Mouse (Mus musculus): Measurements from ENCODE around the gene Abhd15. TPM values are rescaled to one million over a fixed set of nuclear protein-coding genes. Genes with fewer than 3 reads are reported as not detected.

The Abhd15 gene
- polyA plus RNA-seq (2014; fragmentation: Nextera tagmentation; extraction: Ambion mirVana) = 0.82 and 1.5 TPM in 2 replicates

DNA sequence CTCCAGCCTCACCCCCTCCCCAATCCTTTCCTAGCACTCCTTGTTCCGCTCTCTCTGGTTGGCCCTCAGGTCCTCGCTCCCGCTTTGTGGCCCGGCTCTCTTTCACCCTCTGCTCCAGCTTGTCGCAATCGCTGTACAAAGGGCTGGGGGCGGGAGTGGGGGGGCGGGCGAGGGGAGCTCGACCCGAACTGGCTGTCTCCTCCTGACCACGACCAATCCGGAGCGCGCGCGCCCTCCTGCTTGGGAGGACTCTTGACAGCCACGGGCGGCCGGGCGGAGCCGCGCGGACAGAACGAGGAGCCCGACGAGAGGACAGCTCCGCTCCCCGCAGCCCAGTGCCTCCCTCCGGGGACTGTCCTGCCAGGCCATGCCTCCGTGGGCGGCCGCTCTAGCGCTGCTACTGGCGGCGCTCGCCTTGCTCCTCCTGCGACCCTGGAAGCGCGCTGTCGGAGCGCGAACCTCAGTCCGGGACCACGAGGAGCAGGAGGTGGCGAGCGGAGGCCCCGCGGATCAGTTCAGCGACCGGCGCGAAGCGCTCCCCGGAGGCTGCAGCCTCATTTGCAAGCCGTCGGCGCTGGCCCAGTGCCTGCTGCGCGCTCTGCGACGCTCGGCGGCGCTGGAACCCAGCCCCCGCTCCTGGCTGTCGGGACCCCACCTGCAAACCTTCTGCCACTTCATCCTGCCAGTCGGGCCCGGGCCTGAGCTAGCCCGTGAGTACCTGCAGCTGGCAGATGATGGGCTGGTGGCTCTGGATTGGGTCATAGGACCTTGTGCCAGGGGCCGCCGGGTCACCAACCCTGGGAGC, at the start of gene Abhd15:
Abhd15 (plus strand) TSS at position 290 of the 805 bp plus-strand sequence.
- under 1% methylated on average over 69 of the region's 72 CpGs for WGBS (ENCODE audit: insufficient replicate concordance)
- Histone ChIP-seq H3K9me3 (replicated peaks; ENCODE audit: control insufficient read depth, low read length) (no peaks in the 10 kb centered on the region), H3K4me3 (ENCODE audit: low read depth, low read length) (peak within 1 kb of the TSS; percentile 73), H3K4me2 (peak within 1 kb of the TSS; percentile 98), H3K27ac (ENCODE audit: low read depth, low read length) (peak within 1 kb of the TSS; percentile 59), H3K27me3 (ENCODE audit: control insufficient read depth, insufficient read depth, low read length) (peaks cover 21% of the 10 kb centered on the region), H3K36me3 (ENCODE audit: control insufficient read depth, insufficient read depth, low read length) (no peaks in the 10 kb centered on the region), H3K4me1 (ENCODE audit: control insufficient read depth, insufficient read depth, low read length) (peaks cover 30% of the 10 kb centered on the region), H3K9ac (ENCODE audit: low read depth, low read length) (peak within 1 kb of the TSS; percentile 72)
- ATAC-seq (replicated peaks; ENCODE audit: insufficient number of reproducible peaks, low FRiP score, low TSS enrichment) = peak; percentile 65

DNA sequence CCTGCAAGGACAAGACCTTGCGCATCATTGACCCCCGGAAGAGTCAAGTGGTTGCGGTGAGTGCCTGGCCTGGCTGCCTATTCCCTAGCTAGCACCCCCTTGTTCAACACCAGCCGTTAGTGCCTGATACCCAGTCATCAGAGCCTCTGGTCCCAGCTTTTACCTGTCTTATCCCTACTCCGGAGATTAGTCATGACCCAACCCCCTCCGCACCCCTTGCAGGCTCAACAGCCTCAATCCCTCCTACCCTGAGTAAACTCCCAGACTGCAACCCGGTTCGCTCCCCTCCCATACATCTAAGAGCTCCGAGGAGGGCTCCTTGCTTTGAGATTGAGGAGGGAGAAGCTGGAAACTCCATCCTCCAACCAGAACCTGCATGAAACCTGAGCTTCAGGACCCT, 48.4 kb upstream of the Abhd15 start:
- H3K9ac ChIP-seq (ENCODE audit: low read depth, low read length) = no peak overlapping the region

DNA sequence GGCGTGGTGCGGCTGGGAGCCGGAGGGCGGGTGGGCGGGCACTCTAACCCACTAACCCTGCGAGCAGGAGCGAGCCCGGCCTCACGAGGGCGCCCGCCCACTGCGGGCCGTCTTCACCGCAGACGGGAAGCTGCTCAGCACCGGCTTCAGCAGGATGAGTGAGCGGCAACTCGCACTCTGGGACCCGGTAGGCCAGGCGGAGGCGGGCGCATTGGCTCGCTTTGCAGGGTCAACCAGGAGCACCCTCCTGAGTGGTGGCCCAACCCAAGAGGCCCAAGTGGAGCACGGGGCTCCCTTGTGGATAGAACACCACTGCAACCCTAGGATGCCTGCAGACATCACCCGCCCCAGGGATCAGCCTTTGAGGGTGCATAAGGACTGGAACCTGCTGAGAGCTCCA, 47.8 kb upstream of the Abhd15 start:
- 5% methylated on average over 25 of the region's 25 CpGs for WGBS (ENCODE audit: insufficient replicate concordance)
- peak overlapping the region; percentile 10; the same call in 1 of the 2 replicates for H3K9ac ChIP-seq (ENCODE audit: low read depth, low read length)
- peaks cover 36% of the 10 kb centered on the region for H3K27me3 ChIP-seq (ENCODE audit: control insufficient read depth, insufficient read depth, low read length)
- H3K9me3 ChIP-seq (replicated peaks; ENCODE audit: control insufficient read depth, low read length) = no peaks in the 10 kb centered on the region
- no peak overlapping the region for H3K27ac ChIP-seq (ENCODE audit: low read depth, low read length)
- peaks cover 30% of the 10 kb centered on the region for H3K4me1 ChIP-seq (ENCODE audit: control insufficient read depth, insufficient read depth, low read length)
- ATAC-seq (replicated peaks; ENCODE audit: insufficient number of reproducible peaks, low FRiP score, low TSS enrichment) = no peak
- H3K36me3 ChIP-seq (ENCODE audit: control insufficient read depth, insufficient read depth, low read length) = no peaks in the 10 kb centered on the region; the same call in 1 of the 2 replicates
- peak overlapping the region; percentile 38 for H3K4me2 ChIP-seq
- H3K4me3 ChIP-seq (ENCODE audit: low read depth, low read length) = no peak overlapping the region

More for the DNA sequence above, 48.4 kb upstream of the Abhd15 start:
- H3K27ac ChIP-seq (ENCODE audit: low read depth, low read length) = no peak overlapping the region
- 34% methylated on average over 9 of the region's 9 CpGs for WGBS (ENCODE audit: insufficient replicate concordance)
- no peaks in the 10 kb centered on the region for H3K9me3 ChIP-seq (replicated peaks; ENCODE audit: control insufficient read depth, low read length)
- H3K4me3 ChIP-seq (ENCODE audit: low read depth, low read length) = no peak overlapping the region
- ATAC-seq (replicated peaks; ENCODE audit: insufficient number of reproducible peaks, low FRiP score, low TSS enrichment) = no peak
- H3K36me3 ChIP-seq (ENCODE audit: control insufficient read depth, insufficient read depth, low read length) = no peaks in the 10 kb centered on the region
- peaks cover 36% of the 10 kb centered on the region for H3K27me3 ChIP-seq (ENCODE audit: control insufficient read depth, insufficient read depth, low read length)
- H3K4me1 ChIP-seq (ENCODE audit: control insufficient read depth, insufficient read depth, low read length) = peaks cover 34% of the 10 kb centered on the region
- H3K4me2 ChIP-seq = no peak overlapping the region

DNA sequence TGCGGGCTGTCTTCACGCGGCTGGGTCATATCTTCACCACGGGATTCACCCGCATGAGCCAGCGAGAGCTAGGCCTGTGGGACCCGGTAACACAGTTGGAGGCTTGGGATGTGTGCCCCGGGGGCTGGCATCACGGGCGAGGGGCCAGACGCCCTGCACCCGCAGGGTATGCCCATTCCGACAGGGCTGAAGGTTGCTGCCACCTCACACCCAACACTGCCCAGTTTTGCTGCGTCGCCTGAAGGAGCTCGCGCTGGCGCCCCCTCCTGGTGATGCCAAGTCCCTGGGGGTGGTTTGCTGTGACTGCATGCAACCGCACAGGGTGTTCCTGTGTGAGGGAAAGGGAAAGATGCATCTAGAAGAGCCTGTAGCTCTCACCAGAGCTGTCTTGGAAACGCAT, 47.1 kb upstream of the Abhd15 start:
- H3K4me2 ChIP-seq = no peak overlapping the region

DNA sequence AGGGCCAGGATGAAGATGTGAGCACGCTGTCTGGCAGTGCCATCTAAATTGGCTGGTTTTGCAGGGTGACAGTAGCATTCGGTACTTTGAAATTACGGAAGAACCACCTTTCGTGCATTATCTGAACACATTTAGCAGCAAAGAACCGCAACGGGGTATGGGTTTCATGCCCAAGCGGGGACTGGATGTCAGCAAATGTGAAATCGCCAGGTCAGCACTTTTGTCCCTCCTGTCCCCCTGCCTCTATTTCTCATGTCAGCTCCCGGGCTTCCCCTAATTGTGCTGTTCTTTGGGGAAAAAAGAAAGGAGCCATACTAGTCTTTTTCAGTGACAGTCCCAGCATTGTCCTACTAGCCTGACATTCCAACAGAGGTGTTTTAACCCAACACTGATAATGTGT, 46.5 kb upstream of the Abhd15 start:
- Histone ChIP-seq H3K9me3 (replicated peaks; ENCODE audit: control insufficient read depth, low read length) (no peaks in the 10 kb centered on the region), H3K9ac (ENCODE audit: low read depth, low read length) (no peak overlapping the region), H3K27me3 (ENCODE audit: control insufficient read depth, insufficient read depth, low read length) (peaks cover 33% of the 10 kb centered on the region), H3K27ac (ENCODE audit: low read depth, low read length) (no peak overlapping the region), H3K4me3 (ENCODE audit: low read depth, low read length) (no peak overlapping the region), H3K4me2 (no peak overlapping the region), H3K4me1 (ENCODE audit: control insufficient read depth, insufficient read depth, low read length) (peaks cover 27% of the 10 kb centered on the region), H3K36me3 (ENCODE audit: control insufficient read depth, insufficient read depth, low read length) (no peaks in the 10 kb centered on the region; the same call in 1 of the 2 replicates)
- WGBS (ENCODE audit: insufficient replicate concordance) = 81% methylated on average over 9 of the region's 9 CpGs
- ATAC-seq (replicated peaks; ENCODE audit: insufficient number of reproducible peaks, low FRiP score, low TSS enrichment) = no peak

More for the DNA sequence above, 47.1 kb upstream of the Abhd15 start:
- Histone ChIP-seq H3K27me3 (ENCODE audit: control insufficient read depth, insufficient read depth, low read length) (peaks cover 33% of the 10 kb centered on the region), H3K27ac (ENCODE audit: low read depth, low read length) (no peak overlapping the region), H3K36me3 (ENCODE audit: control insufficient read depth, insufficient read depth, low read length) (no peaks in the 10 kb centered on the region; the same call in 1 of the 2 replicates), H3K4me3 (ENCODE audit: low read depth, low read length) (no peak overlapping the region), H3K9me3 (replicated peaks; ENCODE audit: control insufficient read depth, low read length) (no peaks in the 10 kb centered on the region), H3K9ac (ENCODE audit: low read depth, low read length) (0 out of 2 replicates have a peak overlapping the region, but pooled peaks have one; percentile 10), H3K4me1 (ENCODE audit: control insufficient read depth, insufficient read depth, low read length) (peaks cover 30% of the 10 kb centered on the region)
- ATAC-seq (replicated peaks; ENCODE audit: insufficient number of reproducible peaks, low FRiP score, low TSS enrichment) = no peak
- 18% methylated on average over 20 of the region's 20 CpGs for WGBS (ENCODE audit: insufficient replicate concordance)

DNA sequence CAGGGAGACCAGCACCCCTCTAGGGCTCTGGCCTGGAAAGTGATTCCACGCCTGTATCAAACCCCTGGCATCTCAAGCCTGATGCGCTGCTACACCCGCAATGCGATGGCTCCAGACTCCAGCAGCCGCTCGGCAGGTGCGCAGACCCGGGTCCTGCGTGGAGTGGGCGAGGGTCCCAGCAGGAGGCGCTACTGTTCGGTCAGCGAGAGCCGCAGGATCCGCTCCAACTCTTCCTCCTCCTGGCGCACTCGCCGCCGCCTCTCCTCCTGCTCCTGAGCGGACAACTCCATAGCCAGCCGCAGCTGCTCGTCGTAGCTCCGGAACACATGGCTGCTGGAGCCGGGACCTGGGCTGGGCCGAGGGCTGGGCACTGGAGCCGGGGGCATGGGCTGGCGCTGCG, 43.5 kb upstream of the Abhd15 start:
- 61% methylated on average over 29 of the region's 29 CpGs for WGBS (ENCODE audit: insufficient replicate concordance)
- Histone ChIP-seq H3K9ac (ENCODE audit: low read depth, low read length) (no peak overlapping the region), H3K9me3 (replicated peaks; ENCODE audit: control insufficient read depth, low read length) (no peaks in the 10 kb centered on the region), H3K4me2 (no peak overlapping the region), H3K4me3 (ENCODE audit: low read depth, low read length) (no peak overlapping the region), H3K4me1 (ENCODE audit: control insufficient read depth, insufficient read depth, low read length) (peaks cover 14% of the 10 kb centered on the region), H3K36me3 (ENCODE audit: control insufficient read depth, insufficient read depth, low read length) (no peaks in the 10 kb centered on the region; the same call in 1 of the 2 replicates), H3K27me3 (ENCODE audit: control insufficient read depth, insufficient read depth, low read length) (peaks cover 25% of the 10 kb centered on the region), H3K27ac (ENCODE audit: low read depth, low read length) (no peak overlapping the region)
- ATAC-seq (replicated peaks; ENCODE audit: insufficient number of reproducible peaks, low FRiP score, low TSS enrichment) = no peak

DNA sequence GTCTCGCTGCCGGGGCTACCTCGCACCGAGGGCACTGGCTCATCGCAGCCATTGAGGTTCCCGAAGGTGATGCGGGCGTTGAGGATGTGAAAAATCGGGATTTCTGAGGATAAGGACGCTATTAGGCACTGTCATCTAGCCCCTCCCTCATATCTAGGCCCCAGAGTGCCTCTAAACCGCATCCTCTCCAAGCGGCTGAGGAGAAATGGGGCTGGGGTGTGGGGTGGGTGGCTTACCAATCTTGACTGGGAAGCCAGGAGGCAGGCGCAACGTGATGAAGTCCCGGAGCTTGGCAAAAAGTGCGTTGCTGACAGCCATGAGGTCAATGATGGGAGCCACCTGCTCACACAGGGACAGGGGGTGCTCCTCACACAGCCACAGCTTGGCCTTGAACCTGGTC, 42.1 kb upstream of the Abhd15 start:
- no peaks in the 10 kb centered on the region for H3K9me3 ChIP-seq (replicated peaks; ENCODE audit: control insufficient read depth, low read length)

DNA sequence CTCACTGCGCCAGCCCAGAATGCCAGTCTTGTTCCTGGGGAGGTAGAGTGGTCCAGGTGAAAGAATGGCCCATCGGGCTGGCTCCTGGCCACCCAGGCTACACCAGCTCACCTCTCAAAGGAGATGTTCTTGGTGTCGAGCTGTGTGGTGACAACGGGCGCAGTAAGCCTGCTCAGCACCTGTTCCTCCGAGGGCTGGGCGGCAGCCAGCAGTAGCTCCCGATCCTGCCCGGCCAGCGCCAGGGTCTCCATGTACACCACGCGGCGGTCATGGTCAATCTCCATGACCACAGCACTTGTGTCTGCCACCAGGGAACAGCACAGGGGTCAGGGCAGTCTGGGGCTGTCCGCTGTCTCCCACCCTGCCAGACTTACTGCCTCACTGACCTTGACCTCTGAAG, 38.7 kb upstream of the Abhd15 start:
- H3K9ac ChIP-seq (ENCODE audit: low read depth, low read length) = no peak overlapping the region
- no peak overlapping the region for H3K4me3 ChIP-seq (ENCODE audit: low read depth, low read length)
- 0 out of 2 replicates have a peak, but pooled peaks cover 2% of the 10 kb centered on the region for H3K27me3 ChIP-seq (ENCODE audit: control insufficient read depth, insufficient read depth, low read length)
- no peak for ATAC-seq (replicated peaks; ENCODE audit: insufficient number of reproducible peaks, low FRiP score, low TSS enrichment)
- 91% methylated on average over 14 of the region's 14 CpGs for WGBS (ENCODE audit: insufficient replicate concordance)
- H3K4me1 ChIP-seq (ENCODE audit: control insufficient read depth, insufficient read depth, low read length) = no peaks in the 10 kb centered on the region
- H3K27ac ChIP-seq (ENCODE audit: low read depth, low read length) = no peak overlapping the region
- H3K9me3 ChIP-seq (replicated peaks; ENCODE audit: control insufficient read depth, low read length) = no peaks in the 10 kb centered on the region
- no peak overlapping the region for H3K4me2 ChIP-seq
- H3K36me3 ChIP-seq (ENCODE audit: control insufficient read depth, insufficient read depth, low read length) = no peaks in the 10 kb centered on the region; the same call in 1 of the 2 replicates

More for the DNA sequence above, 42.1 kb upstream of the Abhd15 start:
- Histone ChIP-seq H3K27me3 (ENCODE audit: control insufficient read depth, insufficient read depth, low read length) (peaks cover 12% of the 10 kb centered on the region), H3K9ac (ENCODE audit: low read depth, low read length) (no peak overlapping the region), H3K4me1 (ENCODE audit: control insufficient read depth, insufficient read depth, low read length) (peaks cover 2% of the 10 kb centered on the region; the same call in 1 of the 2 replicates), H3K4me3 (ENCODE audit: low read depth, low read length) (no peak overlapping the region), H3K27ac (ENCODE audit: low read depth, low read length) (no peak overlapping the region), H3K4me2 (no peak overlapping the region), H3K36me3 (ENCODE audit: control insufficient read depth, insufficient read depth, low read length) (no peaks in the 10 kb centered on the region; the same call in 1 of the 2 replicates)
- ATAC-seq (replicated peaks; ENCODE audit: insufficient number of reproducible peaks, low FRiP score, low TSS enrichment) = no peak
- WGBS (ENCODE audit: insufficient replicate concordance) = 85% methylated on average over 16 of the region's 16 CpGs
